Mouse (Mus musculus) thymus, adult 2 months (tissue): ENCODE measurements at regions not wholly inside any gene's neighbourhood (a gene's known extent, or its start where the extent isn't known, plus 50 kb on each side); places are given as distances from the start of the nearest gene placed in this dataset.

ENCODE experiments used
- CTCF ChIP-seq: fragments of 200-500 bp; IDR thresholded peaks from 2 replicates; pipeline ENCODE4 v1.5.1; 2012; ENCODE audit warnings: mild to moderate bottlenecking, control low read depth, low read length, moderate library complexity, borderline replicate concordance; ENCODE audit not compliant: control insufficient read depth, poor library complexity, insufficient read depth; ENCODE audit errors: extremely low read depth
- POLR2A ChIP-seq: fragments of 200-500 bp; IDR thresholded peaks from 2 replicates; pipeline ENCODE4 v1.6.1; 2012; ENCODE audit warnings: mild to moderate bottlenecking, low read length, control low read depth, moderate library complexity; ENCODE audit not compliant: control insufficient read depth, poor library complexity, insufficient read depth; ENCODE audit errors: extremely low read depth

DNA sequence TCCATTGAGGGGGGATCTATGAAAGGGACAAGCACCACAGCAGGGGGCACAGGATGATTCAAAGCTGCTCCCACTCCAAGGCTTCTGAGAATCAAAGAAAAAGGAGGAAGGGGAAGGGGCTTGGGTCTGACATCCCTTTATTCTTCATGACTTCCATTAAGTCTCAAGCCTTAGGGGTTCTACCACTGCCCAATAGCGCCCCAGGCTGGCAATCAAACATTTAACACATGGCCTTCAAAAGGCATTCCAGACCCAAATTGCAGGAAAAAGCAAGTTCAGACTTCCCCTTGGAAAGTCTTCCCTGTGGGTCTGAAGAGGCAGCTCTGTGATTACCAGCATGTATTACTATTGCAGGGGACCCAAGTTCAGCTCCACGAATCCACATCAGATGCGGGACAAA is 377.2 kb downstream of the Lpin1 start:
- TF ChIP-seq CTCF: no peak
- TF ChIP-seq POLR2A: no peak
